7 mouse cellular contexts compared by ENCODE assay signal in the genomic region with DNA sequence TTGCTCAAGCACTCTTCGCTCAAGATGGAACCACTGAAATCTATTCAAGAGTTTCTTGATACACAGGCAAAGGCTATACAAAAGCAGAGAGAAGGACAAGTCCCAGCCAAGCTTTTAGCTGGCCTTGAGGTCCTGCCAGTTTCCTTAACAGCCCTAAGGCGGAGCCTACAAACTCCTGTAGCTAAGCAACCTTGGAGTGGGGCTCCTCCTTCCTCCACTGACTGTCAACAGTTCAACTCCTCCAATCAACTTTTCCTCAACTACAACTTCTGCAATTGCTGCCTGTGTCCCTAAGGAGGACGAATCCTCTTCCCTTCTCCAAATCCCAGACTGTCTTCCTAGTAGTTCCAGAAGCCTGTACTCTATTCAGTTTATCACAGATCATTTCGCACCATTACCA. TPM values are rescaled to one million over a fixed set of nuclear protein-coding genes. Genes with fewer than 3 reads are reported as not detected.
DNase-seq lines count a peak whose midpoint lies in the region; TF ChIP-seq lines count a peak whose summit lies in the region.

No protein-coding gene starts in this region.

- no peak for TF ChIP-seq CTCF in heart, adult 2 months (IDR thresholded peaks at IDR 0.05)
- TF ChIP-seq CTCF in lung, adult 2 months (IDR thresholded peaks at IDR 0.05; ENCODE audit: insufficient read depth, low read length), result no peak
- no peak for TF ChIP-seq CTCF in olfactory bulb, adult 2 months (IDR thresholded peaks at IDR 0.05; ENCODE audit: insufficient read depth, low read depth, low read length)

- TF ChIP-seq EP300 in heart, adult 2 months (IDR thresholded peaks at IDR 0.05; ENCODE audit: insufficient read depth, low read depth, low read length), result no peak

- H3K36me3 ChIP-seq in heart, adult 2 months (ENCODE audit: control insufficient read depth, insufficient read depth, low read length), result peaks cover 5% of the 10 kb centered on the region

- WGBS in heart, adult 2 months, result 39% methylated on average over 4 of the region's 4 CpGs
- WGBS in lung, adult 2 months, result 22% methylated on average over 4 of the region's 4 CpGs
- WGBS in olfactory bulb, adult 2 months, result 27% methylated on average over 4 of the region's 4 CpGs

- peaks cover 2% of the 10 kb centered on the region; the same call in 1 of the 2 replicates for H3K79me2 ChIP-seq in heart, adult 2 months (replicated peaks; ENCODE audit: control insufficient read depth, insufficient read depth, low read length)

- H3K27me3 ChIP-seq in heart, adult 2 months (ENCODE audit: control insufficient read depth, insufficient read depth, low read length), result no peaks in the 10 kb centered on the region

- no peak overlapping the region for H3K9ac ChIP-seq in heart, adult 2 months (ENCODE audit: low read depth, low read length)

- intact Hi-C loops in heart, adult 2 months (cut with DNase I), result loop anchor here (2.0 kb wide), 1 partner anchor 42 kb away; no protein-coding TSS in a partner anchor

- peak overlapping the region; percentile 83 for H3K4me3 ChIP-seq in heart, adult 2 months
- peak overlapping the region; percentile 72 for H3K4me3 ChIP-seq in lung, adult 2 months (replicated peaks; ENCODE audit: extremely low read depth, low read depth, low read length)
- peak overlapping the region; percentile 78 for H3K4me3 ChIP-seq in olfactory bulb, adult 2 months (ENCODE audit: insufficient read depth, low read depth, low read length)

- peaks cover 7% of the 10 kb centered on the region for H3K4me1 ChIP-seq in heart, adult 2 months (ENCODE audit: control insufficient read depth, insufficient read depth, low read length)
- H3K4me1 ChIP-seq in lung, adult 2 months (ENCODE audit: control insufficient read depth, insufficient read depth, low read length), result peaks cover 15% of the 10 kb centered on the region
- H3K4me1 ChIP-seq in olfactory bulb, adult 2 months (ENCODE audit: control insufficient read depth, insufficient read depth, low read length), result peaks cover 18% of the 10 kb centered on the region

- peak overlapping the region; percentile 75 for H3K27ac ChIP-seq in heart, adult 2 months
- H3K27ac ChIP-seq in olfactory bulb, adult 2 months (ENCODE audit: insufficient read depth, low read depth, low read length), result no peak overlapping the region

- no peak for TF ChIP-seq POLR2A in heart, adult 2 months (IDR thresholded peaks at IDR 0.05; ENCODE audit: insufficient read depth, low read depth, low read length)
- TF ChIP-seq POLR2A in lung, adult 2 months (IDR thresholded peaks at IDR 0.05; ENCODE audit: borderline replicate concordance, extremely low read depth, low read depth, low read length), result no peak
- no peak for TF ChIP-seq POLR2A in olfactory bulb, adult 2 months (IDR thresholded peaks at IDR 0.05; ENCODE audit: insufficient read depth, low read depth, low read length)

- DNase-seq in A20 (ENCODE audit: low read depth, low spot score) (peak; percentile 49), ES-CJ7 (ENCODE audit: low read depth, low spot score) (peak; percentile 55)
- peak; percentile 26 for DNase-seq in embryo, embryonic 10.5 days (ENCODE audit: low spot score)
- DNase-seq in heart, adult 2 months, result peak; percentile 57 to 73
- peak; percentile 74 for DNase-seq in kidney, adult 11 months
- peak; percentile 52 for DNase-seq in lung, adult 2 months

RNA-seq across cellular contexts. Expression of a gene that starts 36.4 kb away (rescaled TPM):
- 10 to 100 TPM; 18.2 to 20.0 TPM for total RNA-seq in heart, adult 2 months (2021)
- polyA plus RNA-seq in heart, adult 2 months (2012; rRNA removed), result 7.6 and 12.5 TPM in 2 replicates
- 12.0 and 19.9 TPM in 2 replicates for polyA plus RNA-seq in lung, adult 2 months (2012; rRNA removed)
- not detected in 2 replicates for polyA plus RNA-seq in olfactory bulb, adult 2 months (2012; ENCODE audit: insufficient read depth, insufficient read length, low replicate concordance, missing spikeins)
